Mouse (Mus musculus): ENCODE results near the gene Psg16.
"Not testable (repeated sequence)": the region's sequence is repeated elsewhere in the genome, so short reads cannot be mapped to it uniquely, and the experiment has no call there.

DNA sequence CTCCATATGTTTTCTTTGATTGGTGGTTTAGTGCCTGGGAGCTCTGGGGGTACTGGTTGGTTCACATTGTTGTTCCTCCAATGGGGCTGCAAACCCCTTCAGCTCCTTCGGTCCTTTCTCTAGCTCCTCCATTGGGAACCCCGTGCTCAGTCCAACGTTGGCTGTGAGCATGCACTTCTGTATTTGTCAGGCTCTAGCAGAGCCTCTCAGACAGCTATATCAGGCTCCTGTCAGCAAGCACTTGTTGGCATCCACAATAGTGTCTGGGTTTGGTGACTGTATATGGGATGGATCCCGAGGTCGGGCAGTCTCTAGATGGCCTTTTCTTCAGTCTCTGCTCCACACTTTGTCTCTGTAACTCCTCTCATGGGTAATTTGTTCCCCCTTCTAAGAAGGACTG is 6.2 kb upstream of the Psg16 start:
- TF ChIP-seq POLR2A, CTCF (IDR thresholded peaks at IDR 0.05; ENCODE audit: insufficient read depth, low read depth, low read length): not testable (repeated sequence)

Measured in olfactory bulb, adult 2 months (tissue).